Mouse (Mus musculus): ENCODE data around the gene Qprt.

DNA sequence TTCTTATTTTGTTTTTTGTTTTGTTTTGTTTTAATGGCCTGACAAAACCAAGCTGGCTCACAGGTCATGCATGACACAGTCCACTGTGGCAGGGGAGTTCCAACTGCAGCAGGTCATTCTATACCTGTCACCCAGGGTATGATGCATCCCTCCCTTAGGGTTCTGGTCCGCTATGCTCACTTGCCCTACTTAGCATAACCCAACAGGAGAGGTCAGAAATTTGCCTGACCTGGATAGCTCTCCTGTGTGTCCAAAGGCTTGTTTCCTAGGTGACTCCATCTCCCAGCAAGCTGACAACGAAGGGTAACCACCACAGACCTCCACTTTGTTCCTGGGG, 24.2 kb upstream of the Qprt start:
- TF ChIP-seq CTCF (IDR thresholded peaks at IDR 0.05; ENCODE audit: low read depth) (no peak), EP300 (IDR thresholded peaks at IDR 0.05; ENCODE audit: low read depth) (no peak)
